Mouse (Mus musculus): Measurements from ENCODE around the gene Fblim1.

GRCm38 (mm10) chr4:141530979-141531378 lies 74.9 kb downstream of the Fblim1 start:
- TF ChIP-seq CTCF (IDR thresholded peaks at IDR 0.05; ENCODE audit: extremely low read depth, insufficient read depth, insufficient read length, insufficient replicate concordance): no peak
- no peak for TF ChIP-seq POLR2A (IDR thresholded peaks at IDR 0.05; ENCODE audit: low read depth, low read length)

Measured in spleen, adult 2 months (tissue).